Mouse (Mus musculus) G1E (cell line): Measurements from ENCODE around the gene Gramd1b.

Experiments
- CTCF ChIP-seq: IDR thresholded peaks from 2 replicates; pipeline ENCODE4 v1.5.1; 2012; ENCODE audit warnings: low read depth, low read length, inconsistent platforms, mixed read lengths
- GATA1 ChIP-seq: IDR thresholded peaks from 2 replicates; pipeline ENCODE4 v1.6.1; 2012; ENCODE audit warnings: borderline replicate concordance, low read length, inconsistent platforms, mixed read lengths
- GATA2 ChIP-seq: IDR thresholded peaks from 2 replicates; pipeline ENCODE4 v1.6.1; 2012; ENCODE audit warnings: low read depth, low read length, inconsistent platforms, borderline replicate concordance
- POLR2AphosphoS5 ChIP-seq: IDR thresholded peaks from 2 replicates; pipeline ENCODE4 v1.6.1; 2012; ENCODE audit warnings: low read depth, low read length, inconsistent platforms; ENCODE audit not compliant: insufficient replicate concordance
- TAL1 ChIP-seq: conservative IDR thresholded peaks from 2 replicates; pipeline ENCODE4 v1.6.1; 2012; ENCODE audit warnings: low read depth, low read length, inconsistent platforms, mixed read lengths

DNA sequence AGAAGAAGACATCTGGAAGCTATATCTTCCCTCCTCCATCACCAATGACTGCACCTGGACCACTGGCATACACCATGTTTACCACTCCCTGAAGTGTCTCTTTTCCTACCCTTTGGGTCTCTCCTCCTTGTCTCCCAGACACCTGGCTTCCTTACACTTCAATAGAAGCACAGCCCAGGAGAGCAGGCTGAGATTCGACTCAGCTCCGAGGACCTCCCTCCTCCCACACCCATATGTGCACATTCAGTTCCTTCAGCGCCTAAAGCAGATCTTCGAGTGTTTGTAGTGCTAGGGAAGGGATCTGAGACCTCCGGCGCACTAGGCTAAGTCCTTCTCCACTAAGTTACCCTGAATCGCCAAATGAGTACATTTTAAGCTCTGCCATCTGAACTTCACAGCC, 127.4 kb downstream of the Gramd1b start:
- TF ChIP-seq CTCF, result no peak
- TF ChIP-seq GATA2, result no peak
- no peak for TF ChIP-seq TAL1
- TF ChIP-seq GATA1, result no peak
- TF ChIP-seq POLR2AphosphoS5, result no peak
